Mouse (Mus musculus) stomach, embryonic 16.5 days (tissue): ENCODE measurements around the gene Csf1. TPM values are rescaled to one million over a fixed set of nuclear protein-coding genes. Genes with fewer than 3 reads are reported as not detected.
A peak's percentile ranks its signal among the peaks of the same experiment; 100 is the strongest.

Experiments used
- ATAC-seq: fragments of 200-750 bp; cut with Nextera tagmentation; 2 replicates; pipeline ENCODE4 v1.8.0; 2017; ENCODE audit warnings: moderate number of reproducible peaks, moderate TSS enrichment; ENCODE audit not compliant: insufficient read depth, low FRiP score
- H3K27ac ChIP-seq: fragments of 300-500 bp; sonication (generic); 2 replicates; pipeline ENCODE4 v1.5.1; 2014; ENCODE audit warnings: low read length
- H3K27me3 ChIP-seq: fragments of 300-500 bp; sonication (generic); 2 replicates; pipeline ENCODE4 v1.6.1; 2014; ENCODE audit warnings: low read length, control low read depth, mixed read lengths; ENCODE audit not compliant: control insufficient read depth, insufficient read depth
- H3K36me3 ChIP-seq: fragments of 300-500 bp; sonication (generic); 2 replicates; pipeline ENCODE4 v1.6.1; 2014; ENCODE audit warnings: low read length; ENCODE audit not compliant: control insufficient read depth, insufficient read depth
- H3K4me1 ChIP-seq: fragments of 300-500 bp; sonication (generic); 2 replicates; pipeline ENCODE4 v1.6.1; 2014; ENCODE audit warnings: low read length, control low read depth, mixed read lengths; ENCODE audit not compliant: control insufficient read depth, insufficient read depth
- H3K4me2 ChIP-seq: fragments of 300-500 bp; sonication (generic); 2 replicates; pipeline ENCODE4 v1.6.1; 2014; ENCODE audit warnings: low read depth, low read length, mixed read lengths
- H3K4me3 ChIP-seq: fragments of 300-500 bp; sonication (generic); replicated peaks from 2 replicates; pipeline ENCODE4 v1.5.1; 2014; ENCODE audit warnings: mild to moderate bottlenecking, low read length
- H3K9ac ChIP-seq: fragments of 300-500 bp; sonication (generic); 2 replicates; pipeline ENCODE4 v1.6.1; 2014; ENCODE audit warnings: low read length
- H3K9me3 ChIP-seq: fragments of 300-500 bp; sonication (generic); replicated peaks from 2 replicates; pipeline ENCODE4 v1.6.1; 2016; ENCODE audit warnings: low read length, control low read depth; ENCODE audit not compliant: control insufficient read depth
- WGBS: fragments of 180-500 bp; shearing (Covaris S2); extraction: QIAGEN DNeasy Blood & Tissue Kit; methylation state at CpG from one replicate; pipeline ENCODE4 v1.1.7; 2014; 5-methylcytosine and 5-hydroxymethylcytosine counted together
- polyA plus RNA-seq: library from polyadenylated mRNA; unstranded; fragments of >200 nt; fragmentation: Nextera tagmentation; extraction: Ambion mirVana; gene quantifications from 2 replicates; pipeline ENCODE4 v1.2.1, GENCODE M21; 2015

Csf1 gene
- polyA plus RNA-seq, 1 experiment from 2014 or later: 20.2 TPM

DNA sequence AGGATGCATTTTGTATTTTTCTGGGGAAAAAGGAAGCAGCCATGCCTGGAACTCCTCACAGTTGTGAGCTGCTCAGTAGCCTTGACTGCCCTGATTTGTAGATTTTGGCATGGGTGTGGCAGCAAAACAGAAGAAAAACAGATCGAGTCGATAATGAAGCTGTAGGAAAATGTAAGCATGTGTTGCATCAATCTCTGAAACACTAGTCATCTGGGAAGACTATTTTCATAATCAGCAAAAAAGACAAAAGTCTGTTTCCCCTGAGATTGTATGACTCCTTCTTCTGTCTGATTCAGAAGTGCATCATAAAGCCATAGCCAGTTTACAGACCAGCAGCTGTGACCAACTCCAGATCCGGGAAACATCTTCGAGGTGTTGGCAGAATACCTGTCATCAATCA is 53.0 kb downstream of the Csf1 start:
- no peaks in the 10 kb centered on the region for H3K4me1 ChIP-seq
- no peaks in the 10 kb centered on the region for H3K36me3 ChIP-seq
- H3K9me3 ChIP-seq: no peaks in the 10 kb centered on the region
- no peak for ATAC-seq
- no peak overlapping the region for H3K4me3 ChIP-seq
- H3K27ac ChIP-seq: no peak overlapping the region
- H3K9ac ChIP-seq: no peak overlapping the region
- no peaks in the 10 kb centered on the region for H3K27me3 ChIP-seq
- 48% methylated on average over 4 of the region's 4 CpGs for WGBS
- H3K4me2 ChIP-seq: no peak overlapping the region

GRCm38 (mm10) chr3:107706164-107706563 is 54.1 kb downstream of the Csf1 start:
- H3K27me3 ChIP-seq: no peaks in the 10 kb centered on the region
- no peak overlapping the region for H3K4me2 ChIP-seq
- no peaks in the 10 kb centered on the region for H3K4me1 ChIP-seq
- WGBS: 38% methylated on average over 2 of the region's 2 CpGs
- no peaks in the 10 kb centered on the region for H3K36me3 ChIP-seq
- H3K4me3 ChIP-seq: no peak overlapping the region
- no peak overlapping the region for H3K27ac ChIP-seq
- ATAC-seq: no peak
- no peak overlapping the region for H3K9ac ChIP-seq
- no peaks in the 10 kb centered on the region for H3K9me3 ChIP-seq

GRCm38 (mm10) chr3:107704371-107704705 is 55.9 kb downstream of the Csf1 start:
- Histone ChIP-seq H3K9ac (no peak overlapping the region), H3K9me3 (no peaks in the 10 kb centered on the region), H3K4me3 (no peak overlapping the region), H3K27ac (no peak overlapping the region), H3K4me2 (no peak overlapping the region), H3K4me1 (no peaks in the 10 kb centered on the region), H3K36me3 (no peaks in the 10 kb centered on the region), H3K27me3 (no peaks in the 10 kb centered on the region)
- no peak for ATAC-seq
- WGBS: 78% methylated on average over 1 of the region's 1 CpGs

GRCm38 (mm10) chr3:107703675-107704370 is 56.4 kb downstream of the Csf1 start:
- Histone ChIP-seq H3K9me3 (no peaks in the 10 kb centered on the region), H3K27ac (no peak overlapping the region), H3K4me3 (no peak overlapping the region), H3K36me3 (no peaks in the 10 kb centered on the region), H3K9ac (no peak overlapping the region), H3K27me3 (no peaks in the 10 kb centered on the region), H3K4me2 (no peak overlapping the region), H3K4me1 (no peaks in the 10 kb centered on the region)
- WGBS: 75% methylated on average over 7 of the region's 7 CpGs
- no peak for ATAC-seq

GRCm38 (mm10) chr3:107701767-107702394 is 58.4 kb downstream of the Csf1 start:
- Histone ChIP-seq H3K4me2 (no peak overlapping the region), H3K27me3 (no peaks in the 10 kb centered on the region), H3K4me1 (no peaks in the 10 kb centered on the region), H3K9ac (no peak overlapping the region), H3K27ac (no peak overlapping the region), H3K9me3 (no peaks in the 10 kb centered on the region), H3K4me3 (no peak overlapping the region), H3K36me3 (no peaks in the 10 kb centered on the region)
- WGBS: 87% methylated on average over 1 of the region's 1 CpGs
- no peak for ATAC-seq

- H3K27me3 ChIP-seq: no peaks in the 10 kb centered on the region
- no peak overlapping the region for H3K4me3 ChIP-seq
- H3K9me3 ChIP-seq: no peaks in the 10 kb centered on the region
- no peak overlapping the region for H3K9ac ChIP-seq
- H3K4me1 ChIP-seq: no peaks in the 10 kb centered on the region
- no peaks in the 10 kb centered on the region for H3K36me3 ChIP-seq
- no peak overlapping the region for H3K4me2 ChIP-seq
- 90% methylated on average over 2 of the region's 2 CpGs for WGBS
- no peak for ATAC-seq
- no peak overlapping the region for H3K27ac ChIP-seq
Measured at GRCm38 (mm10) chr3:107700625-107701024, 59.6 kb downstream of the Csf1 start.

- Histone ChIP-seq H3K9ac (peak overlapping the region; percentile 52; the same call in 1 of the 2 replicates), H3K4me1 (peaks cover 18% of the 10 kb centered on the region), H3K4me2 (peak overlapping the region; percentile 34), H3K27me3 (no peaks in the 10 kb centered on the region), H3K27ac (no peak overlapping the region), H3K4me3 (peak overlapping the region; percentile 5; the same call in 1 of the 2 replicates), H3K36me3 (no peaks in the 10 kb centered on the region), H3K9me3 (no peaks in the 10 kb centered on the region)
- peak; percentile 23 for ATAC-seq
- 21% methylated on average over 3 of the region's 3 CpGs for WGBS
Measured at GRCm38 (mm10) chr3:107696910-107697309, 63.4 kb downstream of the Csf1 start.

DNA sequence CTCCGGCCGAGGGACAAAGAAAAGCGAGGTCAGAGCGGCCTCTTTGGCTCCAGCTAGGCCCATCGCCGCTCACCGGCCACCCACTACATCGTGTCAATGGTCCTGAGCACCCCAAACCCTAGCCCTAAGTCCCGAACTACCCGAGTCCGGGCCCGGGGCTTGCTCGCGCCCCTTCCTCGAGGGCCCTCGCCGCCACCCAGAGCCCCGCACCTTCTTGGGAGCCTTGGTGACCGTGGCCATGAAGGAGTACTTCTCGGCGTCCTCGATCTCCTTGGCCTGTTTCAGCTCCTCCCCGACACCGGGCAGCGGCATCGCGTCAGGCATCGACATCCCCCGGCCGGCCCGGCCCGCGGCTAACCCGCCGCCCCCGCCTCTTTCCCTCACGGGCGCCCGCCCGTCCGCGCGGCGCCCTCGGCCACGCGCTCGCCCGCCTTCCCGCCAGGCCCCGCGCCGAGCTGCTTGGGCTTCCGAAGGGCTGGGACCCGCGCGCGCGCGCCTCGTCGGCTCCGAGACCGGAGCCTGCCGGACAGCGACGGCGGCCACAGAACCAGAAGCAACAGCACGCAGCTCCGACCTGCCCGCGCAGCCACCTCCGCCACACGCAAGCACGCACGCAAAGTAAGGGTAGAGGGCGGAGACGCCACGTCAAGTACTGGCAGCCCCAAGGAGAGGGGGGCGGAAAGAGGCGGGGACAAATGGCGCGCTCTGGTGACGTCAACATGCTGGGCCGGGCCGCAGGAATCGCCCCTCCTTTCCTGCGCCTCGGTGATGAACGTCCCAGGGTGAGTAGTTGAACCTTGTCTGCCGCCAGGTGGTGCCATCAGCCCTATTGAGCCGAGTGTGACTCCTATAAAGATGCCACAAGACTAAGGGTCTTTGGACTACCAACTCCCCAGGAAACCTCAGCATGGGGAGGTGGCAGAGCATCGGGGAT is 64.1 kb downstream of the Csf1 start, which contains the start of gene Ahcyl1:
TSS of gene Ahcyl1 (minus strand) at position 613 of the 934 bp plus-strand sequence.
- Histone ChIP-seq H3K9me3 (no peaks in the 10 kb centered on the region), H3K36me3 (no peaks in the 10 kb centered on the region), H3K27me3 (no peaks in the 10 kb centered on the region), H3K9ac (peak within 1 kb of the TSS; percentile 95), H3K4me1 (peaks cover 18% of the 10 kb centered on the region), H3K27ac (peak within 1 kb of the TSS; percentile 94), H3K4me3 (peak within 1 kb of the TSS; percentile 94), H3K4me2 (peak within 1 kb of the TSS; percentile 92)
- WGBS: under 1% methylated on average over 93 of the region's 93 CpGs
- peak; percentile 98 for ATAC-seq
